Mouse (Mus musculus): ENCODE data around the gene Cemip. TPM values are rescaled to one million over a fixed set of nuclear protein-coding genes. Genes with fewer than 3 reads are reported as not detected.

The Cemip gene
- polyA plus RNA-seq, 1 experiment from 2014 or later = 0.17 TPM

DNA sequence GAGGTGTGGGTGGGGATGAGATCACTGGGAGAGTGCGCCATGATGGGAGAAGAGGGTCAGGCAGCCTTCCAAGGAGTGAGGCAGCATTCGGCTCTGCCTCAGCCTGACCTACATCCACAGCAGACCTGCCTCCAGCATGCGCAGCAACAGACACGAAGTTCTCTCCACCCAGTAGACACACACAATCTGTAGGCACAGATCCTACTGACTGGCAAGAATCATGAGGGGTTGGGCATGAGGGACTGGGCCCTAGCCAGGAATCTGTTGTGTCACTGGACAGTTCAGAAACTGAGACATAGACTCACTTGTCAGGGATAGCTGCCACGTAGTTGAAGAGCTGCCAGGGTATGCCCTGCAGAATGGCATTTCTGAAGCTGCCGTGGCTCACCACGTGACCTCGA is 144.6 kb downstream of the Cemip start:
- Histone ChIP-seq H3K27ac (no peak overlapping the region), H3K36me3 (ENCODE audit: insufficient read depth, low read length) (no peaks in the 10 kb centered on the region), H3K9me3 (replicated peaks; ENCODE audit: low read length) (no peaks in the 10 kb centered on the region), H3K27me3 (ENCODE audit: insufficient read depth, low read length) (no peaks in the 10 kb centered on the region), H3K9ac (ENCODE audit: low read depth, low read length) (no peak overlapping the region), H3K4me2 (ENCODE audit: low read length) (no peak overlapping the region), H3K4me1 (replicated peaks; ENCODE audit: insufficient read depth, low read length) (no peaks in the 10 kb centered on the region), H3K4me3 (replicated peaks; ENCODE audit: low read depth, low read length) (no peak overlapping the region)
- WGBS = 92% methylated on average over 8 of the region's 8 CpGs
- TF ChIP-seq CTCF (IDR thresholded peaks at IDR 0.05; ENCODE audit: low read depth) = no peak
- ATAC-seq (replicated peaks; ENCODE audit: low FRiP score, low read depth) (no peak), DNase-seq (ENCODE audit: low spot score) (no peak)

DNA sequence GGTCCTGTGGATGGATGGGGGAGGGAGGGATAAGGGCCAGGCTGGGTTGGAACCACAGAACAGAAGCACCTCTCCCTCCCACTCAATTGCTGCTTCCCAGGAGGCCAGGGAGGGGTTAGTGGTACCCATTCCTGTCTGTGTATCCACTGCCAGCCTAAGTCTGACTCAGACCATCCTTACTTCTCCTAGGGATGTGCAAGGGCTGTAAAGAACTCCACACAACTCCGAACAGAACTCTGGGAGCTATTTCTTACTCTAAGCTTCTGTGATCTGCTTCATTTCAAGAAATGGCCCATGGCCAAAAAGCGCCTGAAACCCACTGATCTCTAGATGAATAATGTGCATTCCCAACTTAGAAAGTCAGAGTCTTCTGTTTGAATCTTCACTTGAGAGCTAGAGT is 146.2 kb downstream of the Cemip start:
- H3K9ac ChIP-seq (ENCODE audit: low read depth, low read length) = no peak overlapping the region
- H3K4me3 ChIP-seq (replicated peaks; ENCODE audit: low read depth, low read length) = no peak overlapping the region
- H3K9me3 ChIP-seq (replicated peaks; ENCODE audit: low read length) = no peaks in the 10 kb centered on the region
- no peaks in the 10 kb centered on the region for H3K27me3 ChIP-seq (ENCODE audit: insufficient read depth, low read length)
- no peaks in the 10 kb centered on the region for H3K4me1 ChIP-seq (replicated peaks; ENCODE audit: insufficient read depth, low read length)
- ATAC-seq (replicated peaks; ENCODE audit: low FRiP score, low read depth) (no peak), DNase-seq (ENCODE audit: low spot score) (no peak)
- H3K4me2 ChIP-seq (ENCODE audit: low read length) = no peak overlapping the region
- TF ChIP-seq CTCF (IDR thresholded peaks at IDR 0.05; ENCODE audit: low read depth) = no peak
- no peak overlapping the region for H3K27ac ChIP-seq
- H3K36me3 ChIP-seq (ENCODE audit: insufficient read depth, low read length) = no peaks in the 10 kb centered on the region
- 78% methylated on average over 2 of the region's 2 CpGs for WGBS

DNA sequence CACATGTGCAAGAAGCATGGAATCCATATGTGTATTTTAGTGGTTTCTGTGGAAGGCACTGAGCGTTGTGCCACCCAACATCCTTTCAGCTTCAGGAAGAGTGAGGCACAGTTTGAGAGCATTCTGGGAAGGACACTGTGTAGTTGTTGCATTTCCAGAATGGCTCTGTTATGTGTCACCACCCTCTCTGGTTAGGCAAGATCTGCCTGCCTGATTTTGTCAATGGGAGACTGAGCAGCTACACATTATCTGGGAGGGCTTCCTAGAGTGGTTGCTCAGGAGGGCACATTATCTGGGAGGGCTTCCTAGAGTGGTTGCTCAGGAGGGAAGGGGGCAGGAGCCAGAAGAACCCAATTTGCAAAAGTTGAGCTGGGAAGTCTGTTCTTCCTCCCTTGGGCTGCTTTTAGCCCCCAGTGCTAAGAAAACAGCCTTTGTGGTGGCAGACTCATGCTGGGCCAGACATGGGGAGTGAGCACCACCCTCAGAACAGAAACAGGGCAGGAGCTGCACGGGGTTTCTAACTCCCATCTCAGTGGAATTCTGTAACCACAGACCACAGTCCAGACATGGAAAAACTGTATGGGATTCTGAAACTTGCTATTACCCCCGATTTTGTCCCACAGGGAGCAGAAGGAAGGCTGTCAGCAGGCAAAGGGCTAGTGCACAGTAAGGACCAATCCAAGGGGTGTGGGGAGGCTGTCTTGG is 147.1 kb downstream of the Cemip start:
- WGBS = 79% methylated on average over 3 of the region's 3 CpGs
- no peak overlapping the region for H3K27ac ChIP-seq
- H3K36me3 ChIP-seq (ENCODE audit: insufficient read depth, low read length) = no peaks in the 10 kb centered on the region
- no peak for ATAC-seq (replicated peaks; ENCODE audit: low FRiP score, low read depth)
- H3K4me2 ChIP-seq (ENCODE audit: low read length) = no peak overlapping the region
- no peak overlapping the region for H3K9ac ChIP-seq (ENCODE audit: low read depth, low read length)
- no peaks in the 10 kb centered on the region for H3K4me1 ChIP-seq (replicated peaks; ENCODE audit: insufficient read depth, low read length)
- no peak for DNase-seq (ENCODE audit: low spot score)
- TF ChIP-seq CTCF (IDR thresholded peaks at IDR 0.05; ENCODE audit: low read depth) = no peak
- no peaks in the 10 kb centered on the region for H3K9me3 ChIP-seq (replicated peaks; ENCODE audit: low read length)
- H3K4me3 ChIP-seq (replicated peaks; ENCODE audit: low read depth, low read length) = no peak overlapping the region
- H3K27me3 ChIP-seq (ENCODE audit: insufficient read depth, low read length) = no peaks in the 10 kb centered on the region

GRCm38 (mm10) chr7:83921637-83922036 is 164.7 kb downstream of the Cemip start:
- Histone ChIP-seq H3K9ac (ENCODE audit: low read depth, low read length) (no peak overlapping the region), H3K4me2 (ENCODE audit: low read length) (no peak overlapping the region), H3K36me3 (ENCODE audit: insufficient read depth, low read length) (no peaks in the 10 kb centered on the region), H3K27me3 (ENCODE audit: insufficient read depth, low read length) (no peaks in the 10 kb centered on the region), H3K4me1 (replicated peaks; ENCODE audit: insufficient read depth, low read length) (no peaks in the 10 kb centered on the region), H3K9me3 (replicated peaks; ENCODE audit: low read length) (no peaks in the 10 kb centered on the region), H3K4me3 (replicated peaks; ENCODE audit: low read depth, low read length) (no peak overlapping the region), H3K27ac (no peak overlapping the region)
- ATAC-seq (replicated peaks; ENCODE audit: low FRiP score, low read depth) (no peak), DNase-seq (ENCODE audit: low spot score) (no peak)
- 9% methylated on average over 3 of the region's 3 CpGs for WGBS
- no peak for TF ChIP-seq CTCF (IDR thresholded peaks at IDR 0.05; ENCODE audit: low read depth)

DNA sequence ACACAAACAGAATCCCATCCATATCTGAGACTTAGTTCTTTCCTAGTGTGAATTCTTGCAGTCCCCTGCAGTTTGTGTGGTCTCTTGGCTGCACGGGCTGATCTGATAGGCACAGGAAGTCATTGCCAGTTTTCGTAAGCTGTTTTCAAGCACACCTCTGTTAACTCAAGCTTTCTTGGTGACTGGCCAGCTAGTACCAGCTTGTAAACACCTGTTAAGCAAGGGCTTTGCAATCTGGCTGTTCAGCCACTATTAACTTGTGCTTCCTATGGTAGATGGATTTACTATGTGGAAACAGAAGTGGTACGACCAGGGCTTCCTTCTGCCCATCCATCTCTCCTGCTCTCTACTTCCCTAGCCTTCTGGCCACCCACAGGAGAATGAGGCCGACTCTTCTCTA is 166.1 kb downstream of the Cemip start:
- WGBS = 69% methylated on average over 4 of the region's 4 CpGs
- H3K9ac ChIP-seq (ENCODE audit: low read depth, low read length) = no peak overlapping the region
- TF ChIP-seq CTCF (IDR thresholded peaks at IDR 0.05; ENCODE audit: low read depth) = no peak
- no peak overlapping the region for H3K4me2 ChIP-seq (ENCODE audit: low read length)
- H3K36me3 ChIP-seq (ENCODE audit: insufficient read depth, low read length) = no peaks in the 10 kb centered on the region
- H3K4me1 ChIP-seq (replicated peaks; ENCODE audit: insufficient read depth, low read length) = no peaks in the 10 kb centered on the region
- H3K4me3 ChIP-seq (replicated peaks; ENCODE audit: low read depth, low read length) = no peak overlapping the region
- DNase-seq (ENCODE audit: low spot score) (no peak), ATAC-seq (replicated peaks; ENCODE audit: low FRiP score, low read depth) (no peak)
- H3K27ac ChIP-seq = no peak overlapping the region
- H3K27me3 ChIP-seq (ENCODE audit: insufficient read depth, low read length) = no peaks in the 10 kb centered on the region
- no peaks in the 10 kb centered on the region for H3K9me3 ChIP-seq (replicated peaks; ENCODE audit: low read length)

DNA sequence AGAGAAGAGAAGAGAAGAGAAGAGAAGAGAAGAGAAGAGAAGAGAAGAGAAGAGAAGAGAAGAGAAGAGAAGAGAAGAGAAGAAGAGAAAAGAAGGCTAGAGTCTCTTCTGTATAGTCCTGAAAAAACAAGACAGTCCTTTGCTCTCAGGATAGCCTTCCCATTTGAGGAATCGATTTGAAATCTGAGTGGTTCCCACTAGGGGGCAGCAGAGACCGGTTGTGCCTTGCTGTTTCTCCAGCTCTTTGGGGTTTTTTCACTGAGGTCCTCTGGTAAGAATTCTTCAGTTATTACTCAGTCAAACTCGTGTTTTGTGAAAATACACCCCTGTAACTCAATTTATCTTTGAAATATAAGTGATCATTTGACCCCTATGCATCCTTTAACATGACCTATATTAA is 171.7 kb downstream of the Cemip start:
- no peak for ATAC-seq (replicated peaks; ENCODE audit: low FRiP score, low read depth)
- peak; percentile 92 for DNase-seq (ENCODE audit: low spot score)
- Histone ChIP-seq H3K27ac (no peak overlapping the region), H3K4me1 (replicated peaks; ENCODE audit: insufficient read depth, low read length) (no peaks in the 10 kb centered on the region), H3K36me3 (ENCODE audit: insufficient read depth, low read length) (no peaks in the 10 kb centered on the region), H3K4me3 (replicated peaks; ENCODE audit: low read depth, low read length) (no peak overlapping the region), H3K4me2 (ENCODE audit: low read length) (no peak overlapping the region), H3K27me3 (ENCODE audit: insufficient read depth, low read length) (no peaks in the 10 kb centered on the region), H3K9ac (ENCODE audit: low read depth, low read length) (no peak overlapping the region), H3K9me3 (replicated peaks; ENCODE audit: low read length) (no peaks in the 10 kb centered on the region)
- 0% methylated on average over 3 of the region's 3 CpGs for WGBS
- peak; percentile 94 for TF ChIP-seq CTCF (IDR thresholded peaks at IDR 0.05; ENCODE audit: low read depth)

GRCm38 (mm10) chr7:83913995-83914394 is 172.3 kb downstream of the Cemip start:
- no peak for TF ChIP-seq CTCF (IDR thresholded peaks at IDR 0.05; ENCODE audit: low read depth)
- Histone ChIP-seq H3K4me1 (replicated peaks; ENCODE audit: insufficient read depth, low read length) (no peaks in the 10 kb centered on the region), H3K36me3 (ENCODE audit: insufficient read depth, low read length) (no peaks in the 10 kb centered on the region), H3K27me3 (ENCODE audit: insufficient read depth, low read length) (no peaks in the 10 kb centered on the region), H3K4me2 (ENCODE audit: low read length) (no peak overlapping the region), H3K9me3 (replicated peaks; ENCODE audit: low read length) (no peaks in the 10 kb centered on the region), H3K4me3 (replicated peaks; ENCODE audit: low read depth, low read length) (no peak overlapping the region), H3K27ac (no peak overlapping the region), H3K9ac (ENCODE audit: low read depth, low read length) (no peak overlapping the region)
- DNase-seq (ENCODE audit: low spot score) (no peak), ATAC-seq (replicated peaks; ENCODE audit: low FRiP score, low read depth) (no peak)
- WGBS = 71% methylated on average over 9 of the region's 9 CpGs

Data from kidney, postnatal 0 days (tissue).